Mouse (Mus musculus) thymus, adult 2 months (tissue): ENCODE data around the gene Ammecr1.

Experiments used
- CTCF ChIP-seq: fragments of 200-500 bp; IDR thresholded peaks from 2 replicates; pipeline ENCODE4 v1.5.1; 2012; ENCODE audit warnings: mild to moderate bottlenecking, control low read depth, low read length, moderate library complexity, borderline replicate concordance; ENCODE audit not compliant: control insufficient read depth, poor library complexity, insufficient read depth; ENCODE audit errors: extremely low read depth
- POLR2A ChIP-seq: fragments of 200-500 bp; IDR thresholded peaks from 2 replicates; pipeline ENCODE4 v1.6.1; 2012; ENCODE audit warnings: mild to moderate bottlenecking, low read length, control low read depth, moderate library complexity; ENCODE audit not compliant: control insufficient read depth, poor library complexity, insufficient read depth; ENCODE audit errors: extremely low read depth

- no peak for TF ChIP-seq POLR2A
- no peak for TF ChIP-seq CTCF
Measured at GRCm38 (mm10) chrX:142834807-142835206, 131.7 kb downstream of the Ammecr1 start.
